Mouse (Mus musculus): ENCODE measurements around the gene Lrrc4.

DNA sequence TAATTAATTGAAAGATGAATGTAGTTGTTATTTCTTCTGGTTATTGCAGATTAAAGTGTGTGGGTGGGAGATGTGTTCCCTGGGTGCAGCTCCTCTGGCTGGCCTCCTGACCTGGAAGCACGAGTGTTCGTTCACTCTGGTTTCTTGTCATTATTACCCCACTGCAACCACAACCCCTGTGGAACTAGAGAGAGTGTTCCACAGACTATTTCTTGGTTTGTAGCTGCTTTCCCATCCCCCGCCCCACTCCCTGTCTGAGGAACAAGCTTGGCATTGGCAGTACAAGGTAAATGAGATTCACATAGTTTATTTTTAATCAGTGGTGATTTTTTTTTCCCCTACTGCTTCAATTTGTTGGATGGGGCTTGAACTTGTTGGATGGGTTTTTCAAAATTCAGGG lies 166.8 kb downstream of the Lrrc4 start:
- no peak for TF ChIP-seq CTCF (IDR thresholded peaks at IDR 0.05; ENCODE audit: control insufficient read depth, insufficient read depth, low read length)
- TF ChIP-seq POLR2A (IDR thresholded peaks at IDR 0.05; ENCODE audit: borderline replicate concordance, control insufficient read depth, low read depth, low read length) = no peak
